Mouse (Mus musculus): ENCODE results near the gene Hmcn2.

Gene Hmcn2

DNA sequence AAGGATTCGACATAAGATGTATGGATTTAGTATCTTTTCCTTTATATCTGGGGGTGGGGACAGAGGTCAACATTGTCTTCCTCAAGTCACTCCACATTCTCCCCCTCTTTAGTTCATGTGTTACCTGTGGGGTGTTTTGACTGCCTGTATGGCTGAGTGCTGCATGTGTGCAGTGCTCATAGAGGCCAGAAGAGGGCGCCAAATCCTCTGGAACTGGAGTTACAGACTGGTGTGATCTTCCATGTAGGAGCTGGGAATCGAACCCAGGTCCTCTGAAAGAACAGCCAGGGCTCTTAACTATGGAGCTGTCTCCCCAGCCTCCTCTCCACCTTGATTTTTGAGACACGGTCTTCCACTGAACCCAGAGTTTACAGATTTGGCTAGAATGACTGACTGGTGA is 159.7 kb downstream of the Hmcn2 start:
- in situ Hi-C loops (cut with MboI, MseI), result loop anchor here (25.0 kb wide), 1 partner anchor 1387 kb away; the partner anchor contains the start of genes Pkn3 and Zdhhc12

DNA sequence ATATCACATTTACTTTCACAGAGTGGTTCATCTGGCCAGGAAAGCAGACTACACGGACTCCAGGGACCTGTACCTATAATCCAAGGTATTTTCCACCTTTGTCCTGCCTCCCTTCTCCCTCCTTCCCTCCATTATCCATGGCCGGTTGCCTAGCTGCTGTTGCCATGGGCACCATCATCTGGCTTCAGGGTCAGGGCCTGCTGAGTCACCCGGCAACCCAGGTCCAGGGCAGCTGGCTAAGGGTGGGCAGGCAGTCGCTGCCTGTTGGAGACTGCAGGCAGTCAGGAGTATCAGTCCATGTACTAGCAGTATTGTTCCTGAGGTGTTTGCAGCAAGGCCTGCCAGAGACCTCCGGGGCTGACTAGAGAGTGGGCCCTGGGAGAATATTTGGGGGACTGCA is 160.5 kb downstream of the Hmcn2 start:
- in situ Hi-C loops (cut with MboI, MseI), result loop anchor here (25.0 kb wide), 1 partner anchor 1387 kb away; the partner anchor contains the start of genes Pkn3 and Zdhhc12

DNA sequence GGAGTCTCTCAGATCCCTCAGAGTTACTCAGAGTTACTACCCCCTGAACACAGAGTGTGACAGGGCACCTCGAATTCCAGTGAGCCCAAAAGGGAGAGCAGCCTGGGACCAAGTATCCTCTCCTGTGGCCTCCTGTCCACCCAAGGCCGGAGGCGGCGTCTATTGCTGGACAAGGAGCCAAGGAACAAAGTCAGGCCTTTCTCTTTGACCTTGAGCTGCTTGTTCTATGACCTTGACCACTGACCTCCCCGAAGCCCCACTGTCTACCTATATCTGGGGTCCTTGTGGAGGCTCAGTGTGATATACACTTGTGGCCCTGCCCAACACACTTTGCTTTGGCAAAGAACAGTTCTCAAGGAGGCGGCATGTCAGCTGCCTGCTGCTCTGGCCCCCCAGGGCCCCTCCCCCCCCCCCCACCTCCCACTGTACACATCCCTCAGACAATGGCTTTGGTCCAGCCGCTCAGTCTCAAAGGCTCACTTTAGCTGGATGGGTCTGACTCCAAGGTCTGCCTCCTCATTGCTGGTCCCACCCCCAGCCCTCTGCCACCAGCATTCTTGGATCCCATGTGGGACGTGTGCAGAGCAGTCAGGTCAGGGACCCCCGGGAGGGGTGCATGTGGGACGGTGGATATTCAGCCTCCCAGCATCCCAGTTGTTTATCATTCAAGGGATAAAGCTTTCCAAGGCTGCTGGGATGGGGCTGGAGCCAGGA is 162.0 kb downstream of the Hmcn2 start:
- in situ Hi-C loops (cut with MboI, MseI), result no loop called here

DNA sequence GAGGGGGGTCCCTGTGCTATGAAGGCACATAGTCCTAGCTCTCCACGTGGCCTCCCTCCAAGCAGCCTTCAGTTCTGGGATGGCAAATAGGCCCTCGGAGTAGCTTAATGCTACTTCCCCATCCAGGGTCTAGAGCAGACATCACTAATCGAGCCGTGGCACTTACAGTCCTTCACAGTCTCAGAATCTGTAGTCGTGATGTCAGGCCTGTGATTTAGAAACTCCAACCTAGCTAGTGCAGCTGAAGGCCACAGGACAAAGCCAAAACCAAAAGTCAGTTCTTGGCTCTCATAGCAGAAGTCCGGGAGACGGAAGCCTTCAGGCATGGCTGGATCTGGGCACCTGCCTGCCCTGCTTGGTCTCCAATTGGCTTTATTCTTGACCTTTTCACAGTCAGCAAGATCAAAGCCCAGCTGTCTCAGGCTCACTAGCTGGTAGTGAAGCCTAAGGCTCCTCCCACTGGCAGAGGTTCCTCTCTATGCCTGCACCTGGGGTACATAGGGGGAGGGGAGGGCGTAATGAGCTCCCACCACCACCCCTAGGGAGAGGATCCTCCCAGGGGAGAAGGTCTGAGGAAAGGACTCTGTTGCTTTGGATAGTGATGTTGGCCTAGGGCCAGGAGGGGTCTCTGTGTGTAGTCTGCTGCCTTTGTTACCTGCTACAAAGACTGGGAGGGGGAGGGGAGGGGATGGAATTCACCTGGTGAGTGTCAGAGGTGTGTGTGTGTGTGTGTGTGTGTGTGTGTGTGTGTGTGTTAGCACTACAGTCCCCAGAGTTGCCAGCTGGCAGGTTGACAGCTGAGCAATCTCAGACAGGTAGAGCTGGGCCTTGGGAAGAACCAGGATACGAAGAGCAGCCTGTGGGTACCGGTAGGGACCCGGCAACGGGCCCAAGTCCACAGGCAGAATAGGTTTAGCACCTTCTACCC is 163.3 kb downstream of the Hmcn2 start:
- in situ Hi-C loops (cut with MboI, MseI), result no loop called here

DNA sequence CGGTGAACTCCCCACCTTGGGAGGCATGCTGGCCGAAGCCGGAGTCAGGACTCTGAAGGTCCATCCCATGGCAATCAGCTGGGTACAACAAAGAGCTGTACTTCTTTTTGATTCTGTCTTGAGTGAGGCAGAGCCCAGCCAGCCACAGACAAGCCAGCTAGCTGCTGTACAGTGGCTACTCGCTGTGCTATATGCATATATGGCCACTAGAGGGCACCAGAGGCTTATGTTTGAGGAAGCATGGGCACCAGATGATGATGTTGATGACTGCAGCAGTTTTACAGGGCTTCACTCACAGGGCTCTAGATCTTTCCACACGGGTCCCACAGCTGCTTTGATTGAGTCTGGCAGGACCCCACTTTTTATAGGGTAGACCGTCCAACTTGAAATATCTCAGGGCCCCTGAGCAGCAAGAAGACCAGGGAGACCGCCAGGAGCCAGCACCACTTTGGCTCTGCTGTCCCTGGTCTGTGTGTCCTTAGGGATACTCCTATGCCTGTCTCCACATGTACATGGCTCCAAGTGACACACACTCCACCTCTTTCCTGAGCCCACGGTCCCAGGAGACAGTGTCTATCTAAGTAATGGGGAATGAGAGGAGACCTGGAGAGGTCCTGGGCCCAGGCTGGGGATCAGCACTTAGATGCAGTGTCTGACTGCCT is 168.8 kb downstream of the Hmcn2 start:
- in situ Hi-C loops (cut with MboI, MseI), result loop anchor here (5.0 kb wide), 1 partner anchor 169 kb away; no protein-coding TSS in a partner anchor

DNA sequence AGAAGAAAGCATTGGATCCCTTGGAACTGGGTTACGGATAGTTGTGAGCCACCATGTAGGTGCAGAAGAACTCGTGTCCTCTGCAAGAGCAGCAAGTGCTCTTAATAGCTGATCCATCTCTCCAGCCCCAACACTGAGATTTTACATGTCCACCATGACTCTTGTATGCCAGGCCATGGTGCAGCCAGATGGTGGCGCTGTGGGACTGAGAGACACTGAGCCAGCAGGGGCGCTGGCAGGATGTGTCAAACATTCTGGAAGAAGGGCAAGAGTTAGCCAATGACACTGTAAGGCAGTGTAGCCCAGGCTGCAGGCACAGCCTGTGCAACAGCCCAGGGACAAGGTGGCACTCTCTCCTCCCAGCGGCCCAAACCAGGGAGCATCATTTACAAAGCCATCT is 170.0 kb downstream of the Hmcn2 start:
- in situ Hi-C loops (cut with MboI, MseI), result loop anchor here (5.0 kb wide), 1 partner anchor 168 kb away; no protein-coding TSS in a partner anchor

DNA sequence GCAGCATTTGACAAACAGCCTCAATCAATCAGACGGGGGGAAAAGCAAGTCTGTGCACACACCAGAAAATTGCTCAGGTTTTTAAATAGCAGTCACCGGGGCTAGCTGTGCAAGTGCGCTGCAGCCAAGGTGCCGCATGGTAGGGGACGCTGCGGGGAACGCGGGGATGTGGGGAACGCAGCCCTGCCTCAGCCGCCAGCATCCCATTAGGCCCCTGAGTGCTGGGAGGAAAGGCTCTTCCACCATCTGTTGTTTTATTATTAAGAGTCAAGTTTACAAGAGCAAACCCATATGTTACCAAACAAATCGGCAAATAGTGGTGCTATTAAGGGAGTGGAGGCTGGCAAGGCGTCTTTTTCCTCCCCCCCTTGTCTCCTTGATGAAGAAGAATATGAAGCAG is 175.0 kb downstream of the Hmcn2 start:
- in situ Hi-C loops (cut with MboI, MseI), result no loop called here

DNA sequence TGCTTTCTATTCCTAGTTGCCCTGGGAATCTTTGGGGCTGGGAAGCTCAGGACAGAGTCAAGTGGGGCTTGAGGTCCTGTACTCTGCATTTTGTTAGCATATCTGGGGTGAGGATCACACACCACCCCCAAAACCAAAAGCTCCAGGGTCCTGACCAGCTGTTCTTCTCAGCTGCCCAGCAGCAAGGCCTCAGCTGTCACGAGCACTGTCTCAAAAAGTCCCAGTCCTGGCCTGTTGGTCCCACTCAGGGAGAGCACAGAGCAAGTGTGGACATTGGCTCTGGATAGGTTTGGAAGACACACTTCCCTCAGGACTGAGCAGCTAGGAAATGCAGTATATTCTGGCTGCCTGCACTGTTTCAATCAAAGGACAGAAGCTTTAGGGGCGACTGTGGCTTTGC is 176.3 kb downstream of the Hmcn2 start:
- in situ Hi-C loops (cut with MboI, MseI), result no loop called here

DNA sequence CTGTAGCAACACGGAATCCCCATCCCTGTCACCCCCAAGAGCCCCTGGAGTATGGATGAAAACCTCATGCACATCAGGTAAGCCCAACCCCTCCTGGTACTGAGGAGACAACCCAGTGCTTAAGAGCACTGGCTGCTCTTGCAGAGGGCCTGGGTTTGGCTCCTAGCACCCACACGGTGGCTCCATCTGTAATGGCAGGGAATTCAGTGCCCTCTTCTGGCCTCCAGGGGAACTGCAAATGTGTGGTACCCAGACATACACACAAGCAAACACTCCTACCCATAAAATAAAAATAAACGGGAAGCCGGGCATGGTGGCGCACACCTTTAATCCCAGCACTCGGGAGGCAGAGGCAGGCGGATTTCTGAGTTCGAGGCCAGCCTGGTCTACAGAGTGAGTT is 178.1 kb downstream of the Hmcn2 start:
- in situ Hi-C loops (cut with MboI, MseI), result no loop called here

DNA sequence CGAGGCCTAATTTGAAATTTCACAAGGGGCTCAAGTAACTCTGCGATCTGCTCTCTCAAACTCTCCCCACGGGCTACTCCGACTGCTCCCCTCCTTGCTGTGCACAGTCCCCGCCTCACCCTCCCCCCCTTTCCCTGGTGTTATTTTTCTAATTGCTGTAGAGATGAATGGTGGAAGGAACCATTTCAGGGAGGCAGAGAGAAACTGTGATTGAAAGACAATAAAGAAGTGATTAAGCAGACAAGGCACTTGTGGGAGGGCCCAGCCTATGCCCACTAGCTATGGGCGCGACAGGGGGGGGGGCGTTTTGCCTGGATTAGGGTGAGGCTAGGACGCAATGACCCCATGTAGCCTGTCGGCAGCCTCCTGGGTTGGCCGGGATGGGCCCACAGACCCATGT is 179.0 kb downstream of the Hmcn2 start:
- in situ Hi-C loops (cut with MboI, MseI), result no loop called here

DNA sequence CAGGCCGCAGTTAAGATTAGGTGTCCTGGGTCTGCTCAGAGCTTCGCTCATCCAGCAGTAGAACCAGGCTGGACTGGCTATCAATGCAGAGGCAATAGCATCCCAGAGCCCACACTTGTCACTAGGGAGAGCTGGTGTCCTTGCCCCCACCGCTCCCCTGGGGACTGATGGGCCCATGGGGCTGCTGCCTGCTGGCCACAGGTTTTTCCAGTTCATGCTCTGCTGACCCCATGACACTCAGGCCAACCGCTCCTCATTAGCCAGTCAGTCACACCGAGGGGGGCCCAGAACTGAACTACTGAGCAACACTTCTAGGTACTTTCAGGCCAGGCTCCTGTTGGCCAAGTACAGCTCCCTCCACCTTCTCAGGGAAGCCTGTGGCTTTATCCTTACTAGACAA is 180.1 kb downstream of the Hmcn2 start:
- in situ Hi-C loops (cut with MboI, MseI), result no loop called here

DNA sequence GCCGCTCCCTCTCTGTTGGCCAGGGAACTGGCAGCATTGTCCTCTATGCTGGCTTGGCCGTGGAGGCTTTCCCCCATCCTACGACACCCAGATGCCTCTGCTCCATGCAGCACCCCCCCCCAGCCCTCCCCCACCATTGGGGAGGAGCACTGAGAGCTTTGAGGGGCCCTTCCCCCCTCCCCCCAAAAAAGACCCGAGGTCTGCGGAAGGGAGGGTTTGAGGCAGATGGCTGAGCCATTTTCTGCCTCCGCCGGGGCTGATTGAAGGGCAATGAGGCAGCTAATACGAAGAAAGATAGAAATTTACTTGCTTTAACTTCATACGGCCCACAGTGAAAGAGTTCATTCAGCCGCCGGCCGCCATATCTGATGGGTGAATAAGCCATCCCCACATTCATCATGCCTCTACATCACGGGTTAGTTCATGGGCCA is 180.8 kb downstream of the Hmcn2 start:
- in situ Hi-C loops (cut with MboI, MseI), result no loop called here

DNA sequence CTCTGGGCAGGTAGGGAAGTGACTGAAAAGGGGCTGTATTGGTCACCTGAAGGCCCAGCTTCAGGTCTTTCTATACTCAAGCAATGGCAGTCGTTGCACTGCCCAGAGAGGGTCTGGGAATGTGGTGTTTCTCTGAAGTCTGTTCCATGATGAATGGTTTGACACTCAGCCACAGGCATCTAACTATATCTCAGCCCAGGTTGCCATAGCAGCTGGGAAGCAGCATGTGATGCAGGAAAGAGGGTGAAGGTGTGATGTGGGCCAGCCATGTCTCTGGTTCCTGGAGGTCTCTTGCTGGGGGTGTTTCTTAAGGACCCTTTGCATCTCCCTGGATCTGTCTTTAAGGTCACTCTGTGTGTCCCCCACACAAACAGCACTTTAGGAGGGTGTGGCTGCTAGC is 181.9 kb downstream of the Hmcn2 start:
- in situ Hi-C loops (cut with MboI, MseI), result no loop called here

DNA sequence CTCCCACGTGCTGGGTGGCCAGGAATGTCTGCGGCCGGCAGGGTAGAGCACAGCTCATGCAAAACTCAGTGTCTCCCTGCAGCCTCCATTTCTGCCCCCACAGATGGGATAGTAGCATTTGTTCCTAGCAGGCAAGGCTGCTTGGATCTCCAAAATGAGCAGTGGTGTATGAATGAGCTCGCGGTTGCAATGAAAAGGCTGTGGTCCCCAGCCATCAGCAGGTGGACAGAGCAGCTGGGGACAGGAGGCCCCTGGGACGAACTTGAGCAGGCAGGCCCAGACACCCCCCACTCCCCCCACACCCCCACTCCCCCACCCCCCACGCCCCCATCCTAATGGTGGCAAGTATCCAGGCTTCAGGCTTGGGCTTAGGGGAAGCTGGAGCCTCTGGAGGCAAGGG is 182.9 kb downstream of the Hmcn2 start:
- in situ Hi-C loops (cut with MboI, MseI), result no loop called here

DNA sequence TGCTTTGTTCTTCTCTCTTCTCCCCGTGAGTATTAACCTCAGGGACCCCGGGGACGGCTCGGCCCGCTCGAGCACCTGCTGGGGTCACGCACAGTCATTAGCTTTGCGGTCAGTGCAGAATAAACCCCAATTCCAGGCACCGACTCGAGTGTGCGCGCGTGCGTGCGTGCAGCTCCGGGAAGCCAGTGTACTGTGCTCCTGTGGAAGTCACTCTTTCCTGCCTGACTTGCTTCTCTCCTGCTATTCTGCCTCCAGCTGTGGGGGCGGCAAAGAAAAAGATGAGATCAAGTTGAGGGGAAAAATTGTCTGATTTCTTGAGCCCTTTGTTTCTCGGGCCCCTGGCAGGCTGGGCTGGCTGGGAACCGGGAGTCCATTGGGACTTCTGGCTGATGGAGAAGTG is 183.4 kb downstream of the Hmcn2 start:
- in situ Hi-C loops (cut with MboI, MseI), result no loop called here

DNA sequence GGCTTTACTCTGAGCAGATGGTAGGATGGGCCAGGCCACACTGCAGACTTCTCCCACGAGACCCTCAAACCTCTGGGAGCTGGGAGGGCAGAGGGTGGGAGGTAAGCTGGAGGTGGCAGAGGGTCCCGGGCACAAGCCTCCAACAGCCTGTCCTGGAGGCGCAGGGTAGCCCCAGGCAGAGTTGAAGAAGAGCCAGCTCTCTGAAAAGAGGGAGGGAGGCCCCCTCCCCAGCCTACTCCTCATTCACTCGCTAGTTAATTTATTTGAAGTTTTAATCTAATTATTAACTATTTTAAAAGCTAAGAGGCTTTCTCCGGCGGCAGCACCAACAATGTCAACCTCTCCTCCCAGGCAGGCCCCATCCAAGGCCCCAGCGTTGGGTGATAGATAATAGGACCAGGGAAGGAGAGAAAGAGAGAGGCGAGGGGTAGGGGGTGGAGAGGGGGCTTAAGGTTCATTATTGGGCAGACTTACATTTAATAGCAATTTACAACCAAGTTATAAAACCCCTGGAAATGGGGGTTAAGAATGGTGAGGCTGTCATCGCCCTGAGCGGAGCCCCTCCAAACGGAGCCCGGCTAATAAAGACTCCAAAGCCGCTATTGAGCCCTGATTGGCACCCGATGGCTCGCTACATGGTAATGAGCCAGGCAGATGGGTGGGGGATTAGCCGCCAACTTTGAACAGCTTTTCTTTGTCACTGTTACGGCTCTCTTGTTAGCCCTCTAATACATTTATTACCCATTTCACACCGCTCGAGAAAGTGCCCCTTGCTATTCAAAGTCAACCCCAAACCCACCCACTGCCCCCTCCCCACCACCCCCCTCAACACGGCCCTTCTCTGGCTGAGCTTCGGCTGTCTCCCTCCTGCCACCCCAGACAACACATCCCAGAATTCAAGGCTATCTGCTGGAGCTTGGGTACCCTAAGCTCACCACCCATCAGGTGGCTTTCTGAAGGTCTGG is 185.4 kb downstream of the Hmcn2 start:
- in situ Hi-C loops (cut with MboI, MseI), result no loop called here

DNA sequence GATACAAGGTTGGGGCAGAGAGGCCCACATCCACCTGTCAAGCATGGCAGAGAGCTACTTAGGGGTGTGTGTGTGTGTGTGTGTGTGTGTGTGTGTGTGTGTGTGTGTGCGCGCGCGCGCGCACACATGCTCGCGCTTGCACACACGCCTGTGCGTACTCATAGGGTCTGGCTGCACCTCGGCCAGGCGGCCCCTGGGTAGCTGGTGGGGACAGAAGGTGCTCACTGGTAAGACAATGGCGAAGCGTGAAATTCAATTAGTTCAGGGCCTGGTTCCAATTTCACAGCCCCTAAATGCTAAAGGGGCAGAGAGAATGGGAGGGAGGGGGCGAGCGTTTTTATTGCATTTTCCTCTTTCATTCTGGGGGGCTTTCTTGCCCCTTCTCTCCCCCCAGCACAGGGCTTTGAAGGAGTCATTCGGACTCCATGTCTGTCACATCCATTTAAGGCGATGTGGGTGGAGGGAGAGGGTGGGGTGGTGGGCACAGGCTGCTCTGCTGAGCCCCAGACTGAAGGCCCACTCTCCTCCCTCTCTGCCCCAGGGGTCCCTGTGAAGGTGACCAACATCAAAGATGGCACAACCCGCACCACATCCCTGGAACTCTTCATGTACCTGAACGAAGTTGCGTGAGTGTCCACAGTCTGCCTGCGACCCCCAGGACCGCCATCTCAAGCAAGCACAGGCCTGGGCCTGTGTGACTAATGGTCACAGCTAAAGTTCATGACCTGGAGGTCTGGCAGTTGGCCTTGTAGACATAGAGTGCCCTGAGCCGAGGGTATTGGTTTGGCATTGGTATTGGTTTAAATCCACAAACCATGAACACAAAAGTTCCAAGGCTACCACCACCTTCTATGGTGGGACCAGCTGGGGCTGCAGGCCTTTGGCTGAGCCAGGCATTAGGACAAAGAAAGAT is 186.3 kb downstream of the Hmcn2 start:
- in situ Hi-C loops (cut with MboI, MseI), result no loop called here

DNA sequence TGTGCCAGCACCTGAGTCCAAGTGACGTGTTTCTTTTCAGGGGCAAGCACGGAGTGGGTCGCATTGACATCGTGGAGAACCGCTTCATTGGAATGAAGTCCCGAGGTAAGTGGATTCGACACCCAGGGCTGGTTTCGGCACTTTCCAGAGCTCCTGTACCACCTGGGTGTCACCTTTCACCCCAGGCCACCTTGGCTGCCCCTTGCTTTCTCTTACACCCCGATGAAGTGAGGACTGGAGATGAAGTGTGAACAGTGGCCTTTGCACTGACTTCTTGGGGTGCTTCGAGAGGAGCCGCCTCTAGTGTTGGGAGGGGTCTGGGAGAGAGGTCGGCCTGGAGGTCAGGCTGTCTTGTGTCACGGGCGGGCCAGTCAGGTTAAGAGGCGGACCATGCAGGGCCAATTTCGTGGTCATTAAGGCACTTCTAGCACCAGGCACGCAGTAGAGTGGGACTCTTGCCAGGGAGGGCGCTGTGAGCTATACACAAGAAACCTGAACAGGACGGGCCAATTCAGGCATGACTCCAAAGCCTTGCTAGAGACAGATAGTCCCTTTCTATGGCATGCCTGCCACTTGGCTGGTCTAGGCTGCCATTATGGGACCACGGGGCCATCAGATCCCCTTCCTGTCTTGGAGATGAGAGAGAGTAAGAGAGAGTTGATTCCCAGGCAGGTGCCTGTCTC is 187.4 kb downstream of the Hmcn2 start:
- in situ Hi-C loops (cut with MboI, MseI), result no loop called here
